Mouse (Mus musculus) olfactory bulb, adult 2 months (tissue): Measurements from ENCODE around the gene Pdzrn3.

Source experiments
- CTCF ChIP-seq: fragments of 200-500 bp; IDR thresholded peaks from 2 replicates; pipeline ENCODE4 v1.5.1; 2012; ENCODE audit warnings: low read depth, mild to moderate bottlenecking, low read length, moderate library complexity; ENCODE audit not compliant: insufficient read depth
- POLR2A ChIP-seq: fragments of 200-500 bp; IDR thresholded peaks from 2 replicates; pipeline ENCODE4 v1.6.1; 2012; ENCODE audit warnings: mild to moderate bottlenecking, low read depth, low read length, moderate library complexity; ENCODE audit not compliant: insufficient read depth

- TF ChIP-seq CTCF = no peak
- TF ChIP-seq POLR2A = no peak
These were observed 7.8 kb upstream of the Pdzrn3 start for GRCm38 (mm10) chr6:101385490-101385889.
